Mouse (Mus musculus): ENCODE results near the gene Apbb1ip.

DNA sequence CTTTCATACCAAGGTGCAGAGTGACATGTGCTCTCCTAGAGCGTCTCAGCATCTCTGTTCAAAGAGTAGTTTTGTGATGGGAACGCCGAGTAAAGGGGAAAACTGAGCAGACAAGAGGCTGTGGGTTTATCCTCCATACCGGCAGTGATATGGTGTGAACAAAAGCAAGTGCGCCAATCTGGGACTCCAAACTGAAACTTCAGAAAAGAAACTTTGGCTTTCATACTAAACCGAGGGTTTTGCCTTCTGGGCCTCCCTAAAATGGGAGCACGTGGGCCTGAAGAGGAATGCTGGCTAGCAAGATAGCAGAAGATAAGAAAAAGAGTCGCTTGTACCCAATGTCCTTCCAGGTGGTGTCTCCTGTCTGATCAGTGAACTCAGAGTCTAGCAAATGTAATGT, 1.3 kb downstream of the Apbb1ip start:
- TF ChIP-seq CTCF (IDR thresholded peaks at IDR 0.05; ENCODE audit: borderline replicate concordance, control insufficient read depth, extremely low read depth, insufficient read depth, low read length, poor library complexity) = no peak
- no peak for TF ChIP-seq POLR2A (IDR thresholded peaks at IDR 0.05; ENCODE audit: control insufficient read depth, extremely low read depth, insufficient read depth, low read length, poor library complexity)
